Mouse (Mus musculus) brain, embryonic 14.5 days (tissue): ENCODE results near the gene Cln6. TPM values are rescaled to one million over a fixed set of nuclear protein-coding genes. Genes with fewer than 3 reads are reported as not detected.
"Not testable (repeated sequence)": the region's sequence is repeated elsewhere in the genome, so short reads cannot be mapped to it uniquely, and the experiment has no call there.

ENCODE experiments used
- DNase-seq: peaks from one replicate; pipeline ENCODE4 v3.0.0-alpha.2; 2011; ENCODE audit warnings: low read depth
- CTCF ChIP-seq: fragments of 200-500 bp; IDR thresholded peaks from 2 replicates; pipeline ENCODE4 v1.5.1; 2012; ENCODE audit warnings: inconsistent platforms, mild to moderate bottlenecking, moderate library complexity, borderline replicate concordance; ENCODE audit not compliant: insufficient read depth, insufficient read length; ENCODE audit errors: extremely low read depth
- POLR2A ChIP-seq: fragments of 200-500 bp; IDR thresholded peaks from 2 replicates; pipeline ENCODE4 v1.6.1; 2012; ENCODE audit warnings: mild to moderate bottlenecking, inconsistent platforms, borderline replicate concordance; ENCODE audit not compliant: poor library complexity, insufficient read depth, insufficient read length, severe bottlenecking; ENCODE audit errors: extremely low read depth
- polyA plus RNA-seq: library from polyadenylated mRNA; depleted of rRNA; stranded (reverse); fragments of >200 nt; gene quantifications from 2 replicates; pipeline ENCODE4 v1.2.3, GENCODE M21; 2012; rRNA removed

Gene Cln6
- 13.7 and 13.8 TPM in 2 replicates for polyA plus RNA-seq

GRCm38 (mm10) chr9:62838506-62839171 is at the start of gene Cln6:
Gene Cln6, plus strand, starts transcription at chr9:62838785.
- TF ChIP-seq CTCF (no peak), POLR2A (peak; percentile 64; the same call in 1 of the 2 replicates)
- peak; percentile 96 for DNase-seq

GRCm38 (mm10) chr9:62789856-62790255 is 48.7 kb upstream of the Cln6 start:
- no peak for DNase-seq
- TF ChIP-seq CTCF (no peak), POLR2A (no peak)

- DNase-seq = not testable (repeated sequence)
Observed at GRCm38 (mm10) chr9:62799218-62799617, 39.4 kb upstream of the Cln6 start.

- TF ChIP-seq CTCF (no peak), POLR2A (no peak)
- no peak for DNase-seq
Observed at GRCm38 (mm10) chr9:62810095-62810494, 28.5 kb upstream of the Cln6 start.

- DNase-seq = peak; percentile 66
- TF ChIP-seq POLR2A (no peak), CTCF (peak; percentile 19; the same call in 1 of the 2 replicates)
Observed at GRCm38 (mm10) chr9:62810543-62811515, 27.8 kb upstream of the Cln6 start.

GRCm38 (mm10) chr9:62811516-62812121 is 27.0 kb upstream of the Cln6 start, which contains the start of gene Fem1b:
Gene Fem1b, minus strand, starts transcription at chr9:62811934.
- TF ChIP-seq CTCF = no peak
- TF ChIP-seq POLR2A = peak; percentile 58
- peak; percentile 98 for DNase-seq

GRCm38 (mm10) chr9:62812216-62813049 is 26.2 kb upstream of the Cln6 start:
- no peak for TF ChIP-seq CTCF
- no peak for TF ChIP-seq POLR2A

GRCm38 (mm10) chr9:62814751-62815150 is 23.8 kb upstream of the Cln6 start:
- no peak for DNase-seq
- TF ChIP-seq POLR2A = no peak

More at GRCm38 (mm10) chr9:62812216-62813049, 26.2 kb upstream of the Cln6 start:
- peak; percentile 72 for DNase-seq

GRCm38 (mm10) chr9:62816323-62817098 is 22.1 kb upstream of the Cln6 start:
- DNase-seq = no peak
- TF ChIP-seq CTCF = no peak
- no peak for TF ChIP-seq POLR2A

- DNase-seq = peak; percentile 71
- no peak for TF ChIP-seq CTCF
- TF ChIP-seq POLR2A = no peak
Observed at GRCm38 (mm10) chr9:62817099-62817571, 21.4 kb upstream of the Cln6 start.

GRCm38 (mm10) chr9:62817828-62818614 is 20.6 kb upstream of the Cln6 start:
- TF ChIP-seq POLR2A (no peak), CTCF (no peak)
- no peak for DNase-seq
